Mouse (Mus musculus) hematopoietic stem cell, adult 5-6 weeks (primary cell): ENCODE data around the gene Serpinf2. TPM values are rescaled to one million over a fixed set of nuclear protein-coding genes. Genes with fewer than 3 reads are reported as not detected.
A peak's percentile ranks its signal among the peaks of the same experiment; 100 is the strongest.

ENCODE experiments used
- ATAC-seq, 2 experiments: fragments of 125-278 bp in 1 of 2; replicated peaks in 1 of 2; 2 replicates each; pipeline ENCODE4 v1.8.0; 2016 to 2017; ENCODE audit warnings: inconsistent platforms in 2 of 2, mild to moderate bottlenecking in 2 of 2, moderate number of reproducible peaks in 2 of 2, low read depth in 1 of 2, moderate TSS enrichment in 1 of 2; ENCODE audit not compliant: low FRiP score in 2 of 2, poor library complexity in 2 of 2, severe bottlenecking in 2 of 2, insufficient read depth in 1 of 2, low TSS enrichment in 1 of 2
- total RNA-seq: library from RNA; stranded (forward); fragments of 172-1452, 232-1000 nt; gene quantifications from 2 replicates; pipeline ENCODE4 v1.2.3, GENCODE M21; 2017

Gene Serpinf2
- total RNA-seq, 1 experiment from 2014 or later: not detected

DNA sequence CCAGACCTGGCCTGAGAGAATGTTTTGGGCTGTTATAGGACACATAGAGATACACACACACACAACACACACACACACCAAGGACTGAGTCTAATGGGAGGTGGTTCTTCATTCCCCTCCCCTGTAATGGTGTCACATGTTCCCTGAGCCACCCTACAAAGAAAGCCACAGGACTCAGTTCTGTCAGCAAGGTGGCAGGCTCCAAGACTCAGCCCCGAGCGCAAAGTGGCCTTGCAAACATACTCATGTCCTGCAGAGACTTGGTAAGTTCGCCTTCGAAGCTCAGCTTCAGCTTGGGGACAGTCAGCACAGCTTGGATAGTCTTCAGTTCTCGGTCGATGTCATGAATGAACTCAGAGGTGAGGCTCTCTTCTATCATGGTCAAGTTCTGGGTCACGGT is 28.8 kb downstream of the Serpinf2 start:
- no peak for ATAC-seq

GRCm38 (mm10) chr11:75409679-75410575 is 29.5 kb downstream of the Serpinf2 start:
- peak; percentile 23 to 59; a peak in 1 of 4 replicates for ATAC-seq

DNA sequence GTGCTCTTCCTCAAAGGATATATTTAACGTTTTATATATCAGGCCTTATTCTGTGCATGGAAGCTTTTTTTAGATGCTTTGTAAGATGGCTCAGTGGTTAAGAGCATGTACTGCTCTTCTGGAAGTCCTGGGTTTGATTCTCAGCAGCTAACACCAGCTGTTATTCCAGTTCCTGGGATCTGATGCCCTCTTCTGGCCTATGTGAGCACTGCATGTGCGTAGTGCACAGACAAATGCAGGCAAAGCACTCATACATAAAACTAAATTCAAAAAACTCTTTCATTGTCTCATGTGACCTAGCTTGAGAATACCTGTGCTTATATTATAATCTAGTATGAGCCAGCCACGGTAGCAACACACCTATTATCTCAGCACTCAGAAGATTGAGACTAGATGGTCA is 32.5 kb downstream of the Serpinf2 start:
- ATAC-seq: no peak

- ATAC-seq: no peak
Observed at GRCm38 (mm10) chr11:75406104-75406503, 33.3 kb downstream of the Serpinf2 start.

- ATAC-seq: no peak
Observed at GRCm38 (mm10) chr11:75404801-75405200, 34.6 kb downstream of the Serpinf2 start.

GRCm38 (mm10) chr11:75403301-75404052 is 35.9 kb downstream of the Serpinf2 start:
- ATAC-seq: no peak

DNA sequence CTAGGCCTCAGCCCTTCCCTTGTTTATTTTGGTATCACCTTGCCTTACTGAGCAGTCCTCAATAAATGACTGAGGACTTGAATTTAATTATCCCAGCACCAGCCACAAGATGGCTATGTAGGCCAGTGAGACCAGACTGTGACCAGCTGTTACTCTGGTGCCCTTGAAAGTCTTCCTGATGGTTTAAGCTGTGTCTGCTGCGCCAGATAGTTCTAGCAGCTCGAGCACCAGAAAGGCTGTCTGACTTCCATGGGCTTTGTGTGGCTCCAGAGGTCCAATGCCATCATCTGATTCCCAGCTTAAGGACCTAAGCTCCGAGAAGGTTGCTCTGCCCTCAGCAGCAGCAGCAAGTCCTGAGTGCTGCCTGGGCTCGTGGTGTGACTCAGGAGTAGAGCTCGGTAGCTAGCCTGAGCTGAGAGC is 37.1 kb downstream of the Serpinf2 start:
- peak in 1 of 2 experiments; percentile 65; a peak in 3 of 4 replicates for ATAC-seq

DNA sequence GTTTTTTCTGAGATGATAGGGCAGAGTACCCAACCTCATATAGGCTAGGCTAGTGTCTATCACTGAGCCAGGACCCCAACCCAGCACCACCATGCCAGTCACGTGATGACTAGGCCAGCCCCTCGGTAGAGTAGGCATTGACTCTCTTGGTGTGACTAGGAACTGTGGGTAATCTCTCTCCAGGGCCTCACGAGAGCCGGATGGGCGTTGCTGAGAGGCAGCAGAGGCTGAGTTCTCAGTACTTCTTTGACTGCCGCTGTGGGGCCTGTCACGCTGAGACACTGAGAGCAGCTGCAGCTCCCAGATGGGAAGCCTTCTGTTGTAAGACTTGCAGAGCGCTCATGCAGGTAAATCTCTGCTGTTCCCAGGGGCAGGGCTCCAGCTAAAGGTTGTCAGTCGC is 39.3 kb downstream of the Serpinf2 start:
- no peak for ATAC-seq

GRCm38 (mm10) chr11:75399411-75399841 is 40.0 kb downstream of the Serpinf2 start:
- ATAC-seq: no peak

- no peak for ATAC-seq
Observed at GRCm38 (mm10) chr11:75397452-75397851, 41.9 kb downstream of the Serpinf2 start.

GRCm38 (mm10) chr11:75395611-75396010 is 43.8 kb downstream of the Serpinf2 start:
- no peak for ATAC-seq

DNA sequence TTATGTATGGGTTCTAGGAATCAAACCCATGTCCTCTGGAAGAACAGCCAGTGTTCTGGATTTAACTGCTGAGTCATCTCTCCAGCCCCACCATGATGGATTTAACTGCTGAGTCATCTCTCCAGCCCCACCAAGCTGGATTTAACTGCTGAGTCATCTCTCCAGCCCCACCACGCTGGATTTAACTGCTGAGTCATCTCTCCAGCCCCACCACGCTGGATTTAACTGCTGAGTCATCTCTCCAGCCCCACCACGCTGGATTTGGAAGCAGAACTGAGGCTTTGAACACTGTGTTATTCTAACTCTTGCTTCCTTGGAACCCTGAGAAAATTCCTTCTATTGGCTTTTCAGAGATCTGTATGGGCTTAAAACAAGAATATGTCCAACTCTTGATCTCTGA is 55.9 kb downstream of the Serpinf2 start:
- ATAC-seq: peak in 1 of 2 experiments; percentile 12; a peak in 1 of 4 replicates

Other genes starting within 250 kb of the Serpinf2 start
- gene Dph1, start 248.3 kb downstream of the Serpinf2 start, total RNA-seq: 7.8 and 14.0 TPM in 2 replicates
- gene Rtn4rl1, start 245.8 kb downstream of the Serpinf2 start, total RNA-seq: 0.84 TPM in 1 of 2 replicates, not detected in the other
- 144 and 160 TPM in 2 replicates for gene Rpa1, start 91.3 kb downstream of the Serpinf2 start, total RNA-seq
- 13.0 and 22.1 TPM in 2 replicates for gene Smyd4, start 91.2 kb downstream of the Serpinf2 start, total RNA-seq
- gene Serpinf1, start 16.9 kb downstream of the Serpinf2 start, total RNA-seq: 60.5 and 70.1 TPM in 2 replicates
- 4.5 and 6.0 TPM in 2 replicates for gene Wdr81, start 15.1 kb upstream of the Serpinf2 start, total RNA-seq
- 24.7 and 33.5 TPM in 2 replicates for gene Tlcd2, start 22.1 kb upstream of the Serpinf2 start, total RNA-seq
- 113 and 126 TPM in 2 replicates for gene Prpf8, start 47.2 kb upstream of the Serpinf2 start, total RNA-seq
- 0.75 TPM in 1 of 2 replicates, not detected in the other for gene Rilp, start 70.5 kb upstream of the Serpinf2 start, total RNA-seq
- 12.2 and 17.8 TPM in 2 replicates for gene Scarf1, start 73.9 kb upstream of the Serpinf2 start, total RNA-seq
- 8.9 and 17.5 TPM in 2 replicates for gene Slc43a2, start 92.1 kb upstream of the Serpinf2 start, total RNA-seq
- 55.5 and 98.3 TPM in 2 replicates for gene Pitpna, start 148.5 kb upstream of the Serpinf2 start, total RNA-seq
- gene Inpp5k, start 191.4 kb upstream of the Serpinf2 start, total RNA-seq: 54.1 and 59.6 TPM in 2 replicates
- 28.3 and 35.9 TPM in 2 replicates for gene Myo1c, start 210.9 kb upstream of the Serpinf2 start, total RNA-seq
- gene Crk, start 239.7 kb upstream of the Serpinf2 start, total RNA-seq: 50.9 and 61.0 TPM in 2 replicates